In the genomic region with DNA sequence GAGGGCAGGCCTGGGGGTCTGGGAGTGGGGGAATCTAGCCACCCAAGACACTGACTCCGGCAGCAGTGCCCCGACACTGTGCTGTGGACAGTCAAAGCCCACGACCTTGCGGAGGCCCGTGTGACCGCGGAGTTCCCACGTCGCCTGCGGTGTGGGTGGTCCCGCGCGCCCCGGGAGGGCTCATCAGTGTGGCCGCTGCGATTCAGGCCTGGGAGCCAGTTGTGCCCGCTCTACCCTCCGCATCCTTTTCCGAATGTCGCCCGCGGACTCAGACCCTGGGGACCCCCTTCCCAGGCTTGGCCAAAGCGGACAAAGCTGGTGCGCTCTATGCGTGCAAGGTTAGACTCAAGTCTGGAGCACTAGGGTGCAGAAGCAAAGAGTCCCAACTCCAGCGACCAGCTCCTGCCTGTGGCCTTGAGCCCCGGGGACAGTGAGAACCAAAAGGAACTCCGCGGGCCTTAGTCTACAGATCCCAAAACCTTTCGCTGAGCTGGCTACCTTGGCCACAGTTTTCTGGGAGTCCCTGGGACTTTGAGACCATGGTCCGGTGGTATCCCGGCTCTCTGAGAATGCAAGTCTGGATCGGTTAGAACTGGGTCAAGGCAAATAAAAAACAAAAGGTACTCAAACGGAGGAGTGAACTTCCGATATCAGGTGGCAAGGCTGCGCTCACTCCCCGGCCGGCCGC, we compare ENCODE assay signal across 10 mouse cellular contexts.
DNase-seq lines count a peak whose midpoint lies in the region; ATAC-seq lines count a peak whose summit lies in the region.
"Had no signal": no experiment of that assay in that cellular context is flagged by ENCODE, and none has a peak within 500 bp of the region (broad histone marks: within the 10 kb centered on the region; RNA-seq: fewer than 3 reads in every experiment).

No protein-coding gene starts in this region.

- peaks cover 14% of the 10 kb centered on the region; the same call in 1 of the 2 replicates for H3K4me1 ChIP-seq in kidney, embryonic 14.5 days (ENCODE audit: control insufficient read depth, insufficient read depth, low read length)
- H3K4me1 ChIP-seq in forebrain, embryonic 13.5 days = peaks cover 45% of the 10 kb centered on the region
- H3K4me1 ChIP-seq in limb, embryonic 13.5 days = peaks cover 21% of the 10 kb centered on the region
- peaks cover 22% of the 10 kb centered on the region; the same call in 1 of the 2 replicates for H3K4me1 ChIP-seq in stomach, embryonic 14.5 days (ENCODE audit: control insufficient read depth, insufficient read depth, low read length)

- 1% methylated on average over 39 of the region's 39 CpGs for WGBS in kidney, embryonic 14.5 days
- WGBS in forebrain, embryonic 13.5 days = 2% methylated on average over 39 of the region's 39 CpGs
- WGBS in limb, embryonic 13.5 days = 1% methylated on average over 39 of the region's 39 CpGs
- WGBS in stomach, embryonic 14.5 days = 5% methylated on average over 39 of the region's 39 CpGs

- no peaks in the 10 kb centered on the region for H3K9me3 ChIP-seq in kidney, embryonic 14.5 days (ENCODE audit: control insufficient read depth, low read length)
- no peaks in the 10 kb centered on the region for H3K9me3 ChIP-seq in forebrain, embryonic 13.5 days (replicated peaks)
- H3K9me3 ChIP-seq in limb, embryonic 13.5 days = no peaks in the 10 kb centered on the region
- H3K9me3 ChIP-seq in stomach, embryonic 14.5 days (ENCODE audit: control insufficient read depth, low read depth, low read length) = no peaks in the 10 kb centered on the region

- no peak overlapping the region for H3K9ac ChIP-seq in kidney, embryonic 14.5 days (ENCODE audit: low read depth, low read length)
- H3K9ac ChIP-seq in forebrain, embryonic 13.5 days = peak overlapping the region; percentile 73
- no peak overlapping the region for H3K9ac ChIP-seq in limb, embryonic 13.5 days
- H3K9ac ChIP-seq in stomach, embryonic 14.5 days (replicated peaks; ENCODE audit: low read depth, low read length) = no peak overlapping the region

- H3K27me3 ChIP-seq in kidney, embryonic 14.5 days (ENCODE audit: control insufficient read depth, insufficient read depth, low read length) = peaks cover 58% of the 10 kb centered on the region
- H3K27me3 ChIP-seq in forebrain, embryonic 13.5 days = peaks cover 76% of the 10 kb centered on the region
- peaks cover 95% of the 10 kb centered on the region for H3K27me3 ChIP-seq in limb, embryonic 13.5 days
- peaks cover 41% of the 10 kb centered on the region for H3K27me3 ChIP-seq in stomach, embryonic 14.5 days (ENCODE audit: control insufficient read depth, insufficient read depth, low read length)

- H3K36me3 ChIP-seq in kidney, embryonic 14.5 days (ENCODE audit: control insufficient read depth, insufficient read depth, low read length) = no peaks in the 10 kb centered on the region
- no peaks in the 10 kb centered on the region for H3K36me3 ChIP-seq in forebrain, embryonic 13.5 days (ENCODE audit: poor library complexity, severe bottlenecking)
- H3K36me3 ChIP-seq in limb, embryonic 13.5 days = no peaks in the 10 kb centered on the region
- no peaks in the 10 kb centered on the region for H3K36me3 ChIP-seq in stomach, embryonic 14.5 days (ENCODE audit: control insufficient read depth, insufficient read depth, low read length)

- no peak overlapping the region for H3K27ac ChIP-seq in kidney, embryonic 14.5 days (ENCODE audit: low read depth, low read length)
- H3K27ac ChIP-seq in forebrain, embryonic 13.5 days = peak overlapping the region; percentile 91
- no peak overlapping the region for H3K27ac ChIP-seq in limb, embryonic 13.5 days
- H3K27ac ChIP-seq in stomach, embryonic 14.5 days (ENCODE audit: low read length) = no peak overlapping the region

- ATAC-seq in kidney, embryonic 14.5 days (ENCODE audit: low FRiP score, low TSS enrichment) = peak; percentile 12; the same call in 1 of the 2 replicates
- peak; percentile 25; the same call in 1 of the 2 replicates for ATAC-seq in forebrain, embryonic 13.5 days
- no peak for ATAC-seq in limb, embryonic 13.5 days (ENCODE audit: low FRiP score, low read depth)
- ATAC-seq in stomach, embryonic 14.5 days (ENCODE audit: insufficient number of reproducible peaks, insufficient read depth, low FRiP score, low read depth) = no peak
- ATAC-seq in erythroid progenitor cell, adult 5-6 weeks (replicated peaks; ENCODE audit: low FRiP score, poor library complexity, severe bottlenecking) = no peak
- ATAC-seq in granulocyte monocyte progenitor cell, adult 5-6 weeks (replicated peaks; ENCODE audit: poor library complexity, severe bottlenecking) = no peak

- H3K4me3 ChIP-seq in kidney, embryonic 14.5 days (ENCODE audit: low read length) = peak overlapping the region; percentile 23
- peak overlapping the region; percentile 41 for H3K4me3 ChIP-seq in forebrain, embryonic 13.5 days
- peak overlapping the region; percentile 19 for H3K4me3 ChIP-seq in limb, embryonic 13.5 days
- H3K4me3 ChIP-seq in stomach, embryonic 14.5 days (ENCODE audit: low read depth, low read length) = 0 out of 2 replicates have a peak overlapping the region, but pooled peaks have one; percentile 8

- no peak for DNase-seq in kidney, postnatal 25 days
- no peak for DNase-seq in frontal cortex, postnatal 14 days (ENCODE audit: low spot score in 2 of 2)
- DNase-seq: cerebellum, adult 11 months; thymus, postnatal 4 days had no signal

- H3K4me2 ChIP-seq in kidney, embryonic 14.5 days (replicated peaks; ENCODE audit: low read depth, low read length) = peak overlapping the region; percentile 43
- peak overlapping the region; percentile 61 for H3K4me2 ChIP-seq in forebrain, embryonic 13.5 days
- H3K4me2 ChIP-seq in limb, embryonic 13.5 days (replicated peaks) = peak overlapping the region; percentile 46; the same call in 1 of the 2 replicates
- H3K4me2 ChIP-seq in stomach, embryonic 14.5 days (replicated peaks; ENCODE audit: low read depth, low read length) = peak overlapping the region; percentile 37

Comparison
In these comparisons a context has a peak if more than half of its experiments do, and no peak if none do; other contexts are left out.
1. ATAC-seq: peak in kidney, embryonic 14.5 days (single experiment) and forebrain, embryonic 13.5 days (single experiment); none in limb, embryonic 13.5 days (single experiment), stomach, embryonic 14.5 days (single experiment), erythroid progenitor cell, adult 5-6 weeks (single experiment) and granulocyte monocyte progenitor cell, adult 5-6 weeks (single experiment).
2. Peak in every context shown above with its lines, with median percentiles within 50 percentile points of each other: H3K4me2 ChIP-seq and H3K4me3 ChIP-seq.